Mouse (Mus musculus) thymus, postnatal 4 days (tissue): ENCODE results near the gene Gm37240.
"Not testable (repeated sequence)": the region's sequence is repeated elsewhere in the genome, so short reads cannot be mapped to it uniquely, and the experiment has no call there.

Source experiments
- DNase-seq: peaks from one replicate; pipeline ENCODE4 v3.0.0; 2021

Gm37240 gene

GRCm38 (mm10) chr3:85887239-85887827 lies at the start of gene Gm37240, which contains the start of gene Glt28d2:
TSS of gene Gm37240 (minus strand) at chr3:85887518.
TSS of gene Glt28d2 (minus strand) at chr3:85887516.
- DNase-seq = peak; percentile 85

GRCm38 (mm10) chr3:85933586-85933985 lies 46.3 kb upstream of the Gm37240 start:
- no peak for DNase-seq

GRCm38 (mm10) chr3:85931859-85932258 lies 44.5 kb upstream of the Gm37240 start:
- DNase-seq = no peak

GRCm38 (mm10) chr3:85930671-85931255 lies 43.4 kb upstream of the Gm37240 start:
- no peak for DNase-seq

GRCm38 (mm10) chr3:85929711-85930110 lies 42.4 kb upstream of the Gm37240 start:
- DNase-seq = no peak

- no peak for DNase-seq
Observed at GRCm38 (mm10) chr3:85928140-85928611, 40.9 kb upstream of the Gm37240 start.

- DNase-seq = no peak
Observed at GRCm38 (mm10) chr3:85927296-85927695, 40.0 kb upstream of the Gm37240 start.

GRCm38 (mm10) chr3:85923954-85924945 lies 36.9 kb upstream of the Gm37240 start:
- peak; percentile 80 for DNase-seq

- DNase-seq = no peak
Observed at GRCm38 (mm10) chr3:85923343-85923742, 36.0 kb upstream of the Gm37240 start.

GRCm38 (mm10) chr3:85922331-85922730 lies 35.0 kb upstream of the Gm37240 start:
- DNase-seq = no peak

- DNase-seq = not testable (repeated sequence)
Observed at GRCm38 (mm10) chr3:85920671-85921070, 33.4 kb upstream of the Gm37240 start.

- peak; percentile 25 for DNase-seq
Observed at GRCm38 (mm10) chr3:85917600-85917999, 30.3 kb upstream of the Gm37240 start.

- DNase-seq = no peak
Observed at GRCm38 (mm10) chr3:85914806-85915205, 27.5 kb upstream of the Gm37240 start.

- no peak for DNase-seq
Observed at GRCm38 (mm10) chr3:85907136-85907535, 19.8 kb upstream of the Gm37240 start.

GRCm38 (mm10) chr3:85904371-85904770 lies 17.1 kb upstream of the Gm37240 start:
- no peak for DNase-seq

GRCm38 (mm10) chr3:85895020-85895419 lies 7.7 kb upstream of the Gm37240 start:
- no peak for DNase-seq

- DNase-seq = no peak
Observed at GRCm38 (mm10) chr3:85891571-85891970, 4.3 kb upstream of the Gm37240 start.

GRCm38 (mm10) chr3:85888221-85888671 lies 928 bp upstream of the Gm37240 start:
- peak; percentile 18 for DNase-seq

GRCm38 (mm10) chr3:85886636-85887238 lies 581 bp downstream of the Gm37240 start:
- DNase-seq = no peak

GRCm38 (mm10) chr3:85885906-85886305 lies 1.4 kb downstream of the Gm37240 start:
- DNase-seq = no peak

- no peak for DNase-seq
Observed at GRCm38 (mm10) chr3:85880687-85881086, 6.6 kb downstream of the Gm37240 start.

- DNase-seq = no peak
Observed at GRCm38 (mm10) chr3:85880068-85880467, 7.2 kb downstream of the Gm37240 start.

GRCm38 (mm10) chr3:85878911-85879310 lies 8.4 kb downstream of the Gm37240 start:
- no peak for DNase-seq
